Mouse (Mus musculus) hindbrain, embryonic 15.5 days (tissue): ENCODE results near the gene Abhd14a. TPM values are rescaled to one million over a fixed set of nuclear protein-coding genes. Genes with fewer than 3 reads are reported as not detected.

Experiments
- ATAC-seq: fragments of 200-750 bp; cut with Nextera tagmentation; 2 replicates; pipeline ENCODE4 v1.8.0; 2017; ENCODE audit warnings: low read depth, moderate number of reproducible peaks, moderate TSS enrichment; ENCODE audit not compliant: low FRiP score
- H3K27ac ChIP-seq: fragments of 300-500 bp; sonication (generic); replicated peaks from 2 replicates; pipeline ENCODE4 v1.5.1; 2015; ENCODE audit warnings: mild to moderate bottlenecking, inconsistent platforms
- H3K27me3 ChIP-seq: fragments of 300-500 bp; sonication (generic); 2 replicates; pipeline ENCODE4 v1.6.1; 2015; ENCODE audit warnings: control low read depth, inconsistent platforms
- H3K36me3 ChIP-seq: fragments of 300-500 bp; sonication (generic); 2 replicates; pipeline ENCODE4 v1.6.1; 2015; ENCODE audit warnings: control low read depth, inconsistent platforms
- H3K4me1 ChIP-seq: fragments of 300-500 bp; sonication (generic); replicated peaks from 2 replicates; pipeline ENCODE4 v1.6.1; 2015; ENCODE audit warnings: control low read depth, inconsistent platforms
- H3K4me2 ChIP-seq: fragments of 300-500 bp; sonication (generic); 2 replicates; pipeline ENCODE4 v1.6.1; 2015; ENCODE audit warnings: moderate library complexity, mild to moderate bottlenecking, inconsistent platforms
- H3K4me3 ChIP-seq: fragments of 300-500 bp; sonication (generic); 2 replicates; pipeline ENCODE4 v1.5.1; 2015; ENCODE audit warnings: mild to moderate bottlenecking, inconsistent platforms
- H3K9ac ChIP-seq: fragments of 300-500 bp; sonication (generic); 2 replicates; pipeline ENCODE4 v1.6.1; 2015; ENCODE audit warnings: inconsistent platforms
- H3K9me3 ChIP-seq: fragments of 300-500 bp; sonication (generic); 2 replicates; pipeline ENCODE4 v1.6.1; 2016; ENCODE audit warnings: control low read depth, inconsistent platforms
- WGBS: fragments of 180-500 bp; shearing (Covaris S2); methylation state at CpG from one replicate; pipeline ENCODE4 v1.1.7; 2015; 5-methylcytosine and 5-hydroxymethylcytosine counted together
- polyA plus RNA-seq: library from polyadenylated mRNA; unstranded; fragments of >200 nt; fragmentation: Nextera tagmentation; extraction: Ambion mirVana; gene quantifications from 2 replicates; pipeline ENCODE4 v1.2.1, GENCODE M21; 2015

Gene Abhd14a
- polyA plus RNA-seq, 1 experiment from 2014 or later, result 80.7 TPM

DNA sequence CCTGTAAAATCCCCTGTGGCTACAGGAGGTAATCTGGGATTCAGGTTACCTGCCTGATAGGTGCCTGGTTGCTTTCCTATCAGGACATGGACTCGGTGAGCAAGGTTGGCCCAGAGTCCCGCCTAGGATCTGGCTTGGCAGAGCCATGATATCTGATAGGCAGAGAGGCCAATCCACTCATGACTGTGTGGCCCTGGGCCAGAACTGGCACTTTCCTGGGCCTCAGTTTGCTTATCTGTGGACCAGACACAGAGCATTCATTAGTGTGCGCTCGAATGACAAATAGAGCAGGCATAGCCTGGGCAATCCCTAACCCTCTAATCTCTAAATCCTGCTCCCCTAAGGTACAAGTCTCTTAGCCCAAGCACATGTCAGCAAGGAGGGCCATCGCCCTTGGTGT is 45.3 kb downstream of the Abhd14a start:
- Histone ChIP-seq H3K9me3 (no peaks in the 10 kb centered on the region), H3K4me1 (0 out of 2 replicates have a peak, but pooled peaks cover 8% of the 10 kb centered on the region), H3K4me2 (no peak overlapping the region), H3K27ac (no peak overlapping the region), H3K9ac (no peak overlapping the region), H3K4me3 (no peak overlapping the region), H3K27me3 (no peaks in the 10 kb centered on the region), H3K36me3 (no peaks in the 10 kb centered on the region)
- 88% methylated on average over 5 of the region's 5 CpGs for WGBS
- no peak for ATAC-seq

DNA sequence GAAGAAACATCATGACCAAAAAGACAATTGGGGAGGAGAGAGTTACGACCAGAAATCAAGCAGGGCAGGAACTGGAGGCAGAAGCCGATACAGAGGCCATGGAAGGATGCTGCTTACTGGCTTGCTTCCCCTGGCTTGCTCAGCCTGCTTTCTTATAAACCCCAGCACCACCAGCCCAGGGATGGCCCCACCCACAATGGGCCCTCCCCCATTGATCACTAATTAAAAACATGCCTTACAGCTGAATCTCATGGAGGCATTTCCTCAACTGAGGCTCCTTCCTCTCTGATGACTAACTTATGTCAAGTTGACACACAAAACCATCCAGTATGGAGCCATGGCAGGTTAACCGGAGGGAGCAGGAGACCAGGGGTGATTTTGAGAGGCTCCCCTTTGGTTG is 47.7 kb downstream of the Abhd14a start:
- Histone ChIP-seq H3K27ac (no peak overlapping the region), H3K4me1 (peaks cover 11% of the 10 kb centered on the region), H3K9me3 (no peaks in the 10 kb centered on the region), H3K27me3 (no peaks in the 10 kb centered on the region), H3K4me2 (no peak overlapping the region), H3K36me3 (no peaks in the 10 kb centered on the region), H3K4me3 (no peak overlapping the region), H3K9ac (no peak overlapping the region)
- no peak for ATAC-seq
- 88% methylated on average over 3 of the region's 3 CpGs for WGBS

DNA sequence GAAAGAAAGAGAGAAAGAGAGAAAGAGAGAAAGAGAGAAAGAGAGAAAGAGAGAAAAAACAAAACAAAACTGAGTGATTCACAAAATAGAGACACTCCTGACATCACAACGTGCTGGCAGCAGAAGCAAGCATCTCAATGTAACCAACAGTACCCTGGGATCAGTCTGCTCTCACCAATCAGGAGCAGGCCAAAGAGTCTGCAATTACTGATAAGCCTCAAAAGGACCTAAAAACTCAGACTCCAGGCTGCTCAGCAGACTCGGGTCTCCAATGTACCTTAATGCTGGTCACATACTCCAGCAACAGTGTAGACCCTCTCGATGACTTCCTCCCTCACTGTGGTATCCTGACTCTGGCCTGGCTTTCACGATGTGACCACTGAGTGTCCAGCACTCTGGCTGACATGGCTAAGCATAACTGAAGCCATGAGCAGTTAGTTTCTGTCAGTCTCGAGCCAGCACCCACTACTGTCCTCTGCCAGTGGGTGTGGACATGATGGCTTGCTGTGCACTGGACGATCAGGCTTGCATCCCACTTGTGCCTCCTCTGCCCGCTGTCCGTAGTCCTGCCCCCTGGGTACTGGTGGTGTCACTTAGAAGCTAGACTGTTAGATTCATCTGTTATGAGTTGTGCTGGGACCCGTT is 48.7 kb downstream of the Abhd14a start:
- Histone ChIP-seq H3K27me3 (no peaks in the 10 kb centered on the region), H3K4me2 (no peak overlapping the region), H3K9me3 (no peaks in the 10 kb centered on the region), H3K36me3 (no peaks in the 10 kb centered on the region), H3K9ac (no peak overlapping the region), H3K4me1 (peaks cover 18% of the 10 kb centered on the region), H3K4me3 (no peak overlapping the region), H3K27ac (no peak overlapping the region)
- WGBS, result 83% methylated on average over 9 of the region's 9 CpGs
- no peak for ATAC-seq

DNA sequence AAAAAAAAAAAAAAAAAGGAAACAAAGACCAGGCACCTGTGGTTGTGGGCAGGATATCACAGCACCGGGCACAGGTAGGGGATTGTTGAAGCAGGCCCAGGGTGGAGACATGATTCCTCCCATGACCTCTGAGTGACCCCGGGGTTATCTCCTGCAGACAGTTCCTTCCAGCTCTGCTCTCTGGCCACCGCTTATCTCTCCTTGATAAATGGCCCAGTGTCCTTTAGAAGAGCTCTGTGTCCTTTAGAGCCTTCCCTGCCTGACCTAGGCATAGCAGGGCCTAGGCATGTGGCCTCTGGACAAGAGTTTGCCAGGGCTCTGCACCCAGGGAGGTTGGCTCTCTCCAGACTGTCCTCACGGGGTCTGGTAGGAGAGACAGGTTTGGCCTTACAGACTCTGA is 49.7 kb downstream of the Abhd14a start:
- Histone ChIP-seq H3K4me3 (no peak overlapping the region), H3K36me3 (no peaks in the 10 kb centered on the region), H3K4me2 (no peak overlapping the region), H3K27me3 (no peaks in the 10 kb centered on the region), H3K9me3 (no peaks in the 10 kb centered on the region), H3K9ac (no peak overlapping the region), H3K4me1 (peaks cover 20% of the 10 kb centered on the region), H3K27ac (no peak overlapping the region)
- WGBS, result 82% methylated on average over 4 of the region's 4 CpGs
- no peak for ATAC-seq

DNA sequence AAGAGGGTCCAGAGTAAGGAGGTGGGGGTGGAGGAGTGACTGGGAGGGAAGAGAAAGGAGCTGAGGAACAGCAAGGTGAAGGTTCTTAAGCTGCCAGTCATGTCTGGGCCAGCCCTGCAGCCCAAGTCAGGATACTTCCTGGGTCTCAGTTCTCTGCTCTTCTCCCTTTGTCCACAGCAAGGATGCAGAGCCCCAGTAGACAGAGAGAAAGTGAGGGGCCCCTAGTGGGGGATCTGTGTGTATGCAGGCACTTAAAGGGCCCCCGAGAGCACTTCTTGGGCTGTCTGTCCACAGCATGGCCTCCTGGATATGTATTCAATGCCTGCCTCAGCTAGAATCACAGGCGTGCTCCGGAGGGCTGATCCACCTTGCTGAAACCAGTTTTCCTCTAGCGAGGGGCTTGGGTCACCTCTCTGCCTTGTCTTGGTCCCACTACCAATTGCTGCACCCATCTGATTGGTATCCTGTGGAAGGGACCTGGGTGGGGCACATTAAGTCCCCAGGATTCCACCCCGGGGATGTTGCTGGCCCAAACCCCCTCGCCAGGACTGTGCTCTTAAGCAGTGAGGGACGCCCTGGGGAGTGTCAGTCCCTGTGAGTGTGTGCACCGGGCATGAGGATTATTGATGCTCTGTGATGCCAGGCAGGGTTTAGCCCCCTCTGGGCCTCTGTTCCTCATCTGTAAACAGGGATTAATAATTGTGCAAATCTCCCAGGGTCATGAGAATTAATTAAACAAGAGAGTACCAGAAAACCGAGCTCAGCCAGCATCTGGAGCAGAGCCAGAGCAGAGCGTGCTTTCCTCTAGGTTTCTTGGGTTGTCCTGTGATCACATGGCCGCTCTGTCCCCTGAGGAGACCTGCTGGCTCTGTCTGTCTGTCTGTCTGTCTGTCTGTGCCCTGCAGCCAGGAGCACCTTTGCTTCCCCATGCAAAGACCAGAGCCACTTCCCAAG is 52.6 kb downstream of the Abhd14a start:
- no peak for ATAC-seq
- H3K9me3 ChIP-seq, result no peaks in the 10 kb centered on the region
- peaks cover 29% of the 10 kb centered on the region for H3K4me1 ChIP-seq
- no peak overlapping the region for H3K9ac ChIP-seq
- 34% methylated on average over 11 of the region's 11 CpGs for WGBS
- no peaks in the 10 kb centered on the region for H3K27me3 ChIP-seq
- H3K4me2 ChIP-seq, result no peak overlapping the region
- no peak overlapping the region for H3K4me3 ChIP-seq
- H3K36me3 ChIP-seq, result no peaks in the 10 kb centered on the region
- no peak overlapping the region for H3K27ac ChIP-seq

DNA sequence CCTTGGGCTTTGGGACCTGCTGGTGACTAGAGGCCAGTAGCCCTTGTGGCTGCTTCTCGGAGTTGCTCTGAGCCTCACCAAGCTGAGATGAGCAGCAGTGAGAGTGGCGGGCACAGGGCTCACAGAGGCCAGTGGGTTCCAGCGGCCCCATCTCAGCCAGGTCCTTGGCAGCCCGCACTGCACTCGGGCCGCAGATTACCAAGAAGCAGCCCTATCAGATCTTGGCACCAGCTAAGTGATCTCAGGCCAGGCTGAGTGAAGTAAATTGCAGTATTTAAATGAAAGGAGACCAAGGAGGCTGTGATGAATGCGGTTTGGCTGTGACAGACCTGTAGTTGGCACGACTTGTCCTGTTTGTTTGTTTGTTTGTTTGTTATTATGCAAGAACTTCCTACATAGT is 53.9 kb downstream of the Abhd14a start:
- Histone ChIP-seq H3K4me2 (no peak overlapping the region), H3K27ac (no peak overlapping the region), H3K27me3 (no peaks in the 10 kb centered on the region), H3K4me3 (no peak overlapping the region), H3K36me3 (no peaks in the 10 kb centered on the region), H3K9ac (no peak overlapping the region), H3K4me1 (peaks cover 29% of the 10 kb centered on the region), H3K9me3 (no peaks in the 10 kb centered on the region)
- no peak for ATAC-seq
- WGBS, result 78% methylated on average over 8 of the region's 8 CpGs

DNA sequence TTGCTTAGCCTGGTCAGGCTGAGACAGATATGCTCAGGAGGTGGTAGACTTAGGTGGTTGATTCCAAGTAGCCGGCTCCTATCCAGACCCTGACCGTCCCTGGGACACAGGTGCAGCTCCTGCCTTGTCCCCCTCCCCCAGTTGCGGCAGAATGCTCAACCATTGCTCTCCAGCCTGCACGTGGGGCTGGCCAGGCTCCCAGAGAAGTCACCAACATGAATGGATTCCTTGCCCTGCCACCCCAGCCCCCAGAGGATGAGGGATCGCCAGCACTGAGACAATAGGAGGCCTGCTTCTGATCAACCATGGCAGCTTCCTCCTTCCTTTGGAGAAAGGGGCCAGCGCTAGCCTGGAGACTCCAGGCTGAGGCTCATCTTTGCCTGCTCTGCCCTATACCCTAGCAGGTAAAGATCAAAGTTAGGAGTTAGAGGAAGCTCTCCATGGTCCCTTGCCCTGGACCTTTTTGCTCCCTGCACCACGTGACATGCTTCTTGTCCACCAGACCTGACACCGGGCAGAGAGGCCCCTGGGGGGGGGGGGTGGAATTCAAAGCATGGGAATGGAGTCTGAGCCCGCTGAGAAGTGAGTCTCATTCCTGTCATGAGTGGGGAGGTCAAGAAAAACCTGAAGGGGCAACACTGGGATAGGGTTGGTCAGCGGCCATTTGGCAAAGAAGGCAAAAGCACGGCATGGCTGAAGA is 54.5 kb downstream of the Abhd14a start:
- 74% methylated on average over 11 of the region's 11 CpGs for WGBS
- H3K36me3 ChIP-seq, result no peaks in the 10 kb centered on the region
- no peak for ATAC-seq
- H3K27ac ChIP-seq, result no peak overlapping the region
- peaks cover 29% of the 10 kb centered on the region for H3K4me1 ChIP-seq
- no peaks in the 10 kb centered on the region for H3K27me3 ChIP-seq
- no peak overlapping the region for H3K4me3 ChIP-seq
- no peaks in the 10 kb centered on the region for H3K9me3 ChIP-seq
- H3K4me2 ChIP-seq, result no peak overlapping the region
- H3K9ac ChIP-seq, result no peak overlapping the region

Other genes starting within 250 kb of the Abhd14a start
- 17.6 and 21.2 TPM in 2 replicates for gene Ppm1m, start 247.9 kb downstream of the Abhd14a start, polyA plus RNA-seq
- gene Twf2, start 244.6 kb downstream of the Abhd14a start, polyA plus RNA-seq, result 50.5 and 52.0 TPM in 2 replicates
- 0.09 and 0.10 TPM in 2 replicates for gene Tlr9, start 225.1 kb downstream of the Abhd14a start, polyA plus RNA-seq
- gene Alas1, start 199.0 kb downstream of the Abhd14a start, polyA plus RNA-seq, result 101 and 104 TPM in 2 replicates
- 8.8 and 9.3 TPM in 2 replicates for gene Poc1a, start 166.6 kb downstream of the Abhd14a start, polyA plus RNA-seq
- 13.3 and 15.0 TPM in 2 replicates for gene Dusp7, start 79.0 kb downstream of the Abhd14a start, polyA plus RNA-seq
- 620 and 631 TPM in 2 replicates for gene Rpl29, start 18.2 kb downstream of the Abhd14a start, polyA plus RNA-seq
- 22.9 and 24.9 TPM in 2 replicates for gene Acy1, start 9.4 kb downstream of the Abhd14a start, polyA plus RNA-seq
- 9.2 and 11.3 TPM in 2 replicates for gene Abhd14b, start 219 bp downstream of the Abhd14a start, polyA plus RNA-seq
- gene Pcbp4, start 5.6 kb upstream of the Abhd14a start, polyA plus RNA-seq, result 246 and 264 TPM in 2 replicates
- 1.4 TPM in 2 replicates for gene Gpr62, start 18.3 kb upstream of the Abhd14a start, polyA plus RNA-seq
- 45.7 and 45.9 TPM in 2 replicates for gene Rrp9, start 28.3 kb upstream of the Abhd14a start, polyA plus RNA-seq
- 0.77 and 0.89 TPM in 2 replicates for gene Parp3, start 29.3 kb upstream of the Abhd14a start, polyA plus RNA-seq
- gene Iqcf1, start 52.3 kb upstream of the Abhd14a start, polyA plus RNA-seq, result not detected in 2 replicates
- not detected in 2 replicates for gene Iqcf5, start 66.9 kb upstream of the Abhd14a start, polyA plus RNA-seq
- gene Iqcf3, start 114.0 kb upstream of the Abhd14a start, polyA plus RNA-seq, result not detected in 2 replicates
- gene Iqcf4, start 123.3 kb upstream of the Abhd14a start, polyA plus RNA-seq, result not detected in 2 replicates
- gene Iqcf6, start 178.9 kb upstream of the Abhd14a start, polyA plus RNA-seq, result not detected in 2 replicates
- gene Grm2, start 208.4 kb upstream of the Abhd14a start, polyA plus RNA-seq, result 8.7 and 9.7 TPM in 2 replicates
- 69.6 and 79.0 TPM in 2 replicates for gene Tex264, start 238.2 kb upstream of the Abhd14a start, polyA plus RNA-seq